Mouse (Mus musculus): ENCODE results near the gene Ccdc38.

Gene Ccdc38

GRCm38 (mm10) chr10:93608051-93608450, 67.6 kb downstream of the Ccdc38 start:
- in situ Hi-C loops (cut with MboI, MseI), result no loop called here

DNA sequence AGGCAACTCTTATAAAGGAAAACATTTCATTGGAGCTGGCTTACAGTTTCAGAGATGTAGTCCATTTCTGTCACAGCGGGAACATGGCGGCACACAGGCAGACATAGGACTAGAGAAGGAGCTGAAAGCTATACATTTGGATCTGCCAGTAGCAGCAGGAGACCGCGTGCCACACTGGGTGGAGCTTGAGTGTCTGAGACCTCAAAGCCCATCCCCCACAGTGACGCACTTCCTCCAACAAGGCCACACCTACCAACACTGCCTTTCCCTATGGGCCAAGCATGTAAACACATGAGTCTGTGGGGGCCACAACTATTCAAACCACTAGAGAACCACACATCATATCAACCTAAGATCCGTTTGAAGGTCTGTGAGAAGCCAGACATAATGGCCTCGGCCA, 68.8 kb downstream of the Ccdc38 start:
- in situ Hi-C loops (cut with MboI, MseI), result no loop called here

GRCm38 (mm10) chr10:93610896-93611295, 70.5 kb downstream of the Ccdc38 start:
- in situ Hi-C loops (cut with MboI, MseI), result no loop called here

GRCm38 (mm10) chr10:93611419-93612007, 71.1 kb downstream of the Ccdc38 start:
- in situ Hi-C loops (cut with MboI, MseI), result no loop called here

DNA sequence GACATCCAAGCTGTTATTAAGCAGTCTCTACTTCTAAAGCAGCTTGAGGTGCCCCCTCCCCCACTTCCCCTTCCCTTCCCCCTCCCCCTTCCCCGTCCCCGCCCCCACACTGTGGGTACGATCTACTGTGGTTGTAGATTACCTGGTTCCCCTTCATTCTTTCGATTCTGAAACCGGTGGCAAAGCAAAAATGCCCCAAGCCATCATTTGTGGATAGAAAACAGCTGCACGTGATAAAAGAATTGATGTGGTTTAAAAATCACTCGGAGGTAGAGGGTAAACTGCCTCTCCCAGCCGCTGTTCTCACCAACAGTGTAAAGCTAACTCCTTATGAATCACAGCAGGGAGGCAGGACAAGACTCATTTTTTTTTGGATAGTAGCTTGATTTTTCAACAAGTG, 74.4 kb downstream of the Ccdc38 start:
- in situ Hi-C loops (cut with MboI, MseI), result no loop called here

DNA sequence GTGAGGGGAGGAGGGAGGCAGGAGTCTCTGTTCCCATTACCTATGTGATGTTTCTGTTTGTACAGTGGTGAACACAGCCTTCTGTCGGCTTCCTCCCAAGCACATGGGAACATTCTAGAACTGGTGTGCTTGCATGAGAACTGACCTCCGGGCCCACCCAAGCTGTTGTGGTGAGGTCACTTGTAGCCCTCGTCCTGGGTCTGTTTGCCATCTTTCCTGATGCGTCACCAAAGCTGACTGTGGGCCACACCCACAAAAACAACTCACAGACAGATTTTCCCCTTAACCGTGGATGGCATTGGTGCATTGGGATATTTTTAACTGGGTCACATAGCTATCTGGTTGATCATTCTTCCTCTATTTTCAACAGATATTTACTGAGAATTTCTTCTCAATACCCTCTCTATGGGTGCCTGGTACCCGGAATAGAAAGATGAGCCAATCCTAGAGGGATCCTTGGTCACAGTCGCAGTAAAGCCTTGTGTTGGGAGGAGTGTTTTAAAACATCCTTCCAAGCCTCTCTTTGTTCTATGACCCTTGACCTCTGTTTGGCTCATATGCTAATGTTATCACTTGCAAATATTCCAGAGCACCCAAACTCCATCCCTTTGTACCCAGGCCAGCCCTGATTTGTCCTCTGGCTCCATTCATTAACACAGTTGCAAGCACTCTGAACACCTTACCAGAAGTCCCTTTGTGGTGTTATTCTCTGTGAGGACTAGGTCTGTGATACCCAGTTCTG, 80.2 kb downstream of the Ccdc38 start:
- in situ Hi-C loops (cut with MboI, MseI), result no loop called here

DNA sequence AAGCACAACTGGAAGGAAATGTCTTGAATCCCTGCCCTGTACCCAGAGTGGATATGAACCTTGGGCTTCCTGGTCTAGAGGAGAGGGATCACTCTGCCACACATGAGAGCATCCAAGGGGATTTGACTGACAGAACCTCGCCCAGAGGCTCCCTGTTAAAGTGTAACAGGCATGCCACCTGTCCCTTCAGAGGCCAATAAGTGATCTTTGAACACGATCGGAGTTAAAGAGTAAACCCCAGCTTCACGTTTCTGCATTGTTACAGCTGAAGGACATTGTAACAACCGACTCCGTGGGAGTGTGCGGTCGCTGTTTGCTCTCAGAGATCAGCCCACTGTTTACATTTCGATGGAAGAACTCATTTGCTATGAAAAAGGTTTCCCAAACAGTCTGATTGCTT, 83.3 kb downstream of the Ccdc38 start:
- in situ Hi-C loops (cut with MboI, MseI), result no loop called here

DNA sequence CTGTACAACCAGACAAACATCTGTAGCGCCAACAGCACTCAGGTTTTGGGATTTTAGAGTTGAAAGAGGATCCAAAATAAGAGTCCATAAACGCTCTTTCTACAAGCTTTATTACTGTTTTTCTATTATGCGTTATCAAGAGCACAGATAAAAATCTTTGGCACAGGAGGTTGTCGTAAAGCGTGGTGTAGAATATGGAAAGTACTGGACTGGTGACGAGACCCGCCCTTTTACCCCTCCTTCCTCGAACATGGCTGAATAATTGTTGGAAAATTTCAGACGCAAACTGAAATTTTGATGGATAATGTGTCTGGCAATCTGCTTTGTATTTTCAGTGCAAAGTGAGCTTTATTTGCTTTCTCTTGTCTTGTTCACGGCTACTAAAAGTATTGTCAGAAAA, 83.7 kb downstream of the Ccdc38 start:
- in situ Hi-C loops (cut with MboI, MseI), result no loop called here

DNA sequence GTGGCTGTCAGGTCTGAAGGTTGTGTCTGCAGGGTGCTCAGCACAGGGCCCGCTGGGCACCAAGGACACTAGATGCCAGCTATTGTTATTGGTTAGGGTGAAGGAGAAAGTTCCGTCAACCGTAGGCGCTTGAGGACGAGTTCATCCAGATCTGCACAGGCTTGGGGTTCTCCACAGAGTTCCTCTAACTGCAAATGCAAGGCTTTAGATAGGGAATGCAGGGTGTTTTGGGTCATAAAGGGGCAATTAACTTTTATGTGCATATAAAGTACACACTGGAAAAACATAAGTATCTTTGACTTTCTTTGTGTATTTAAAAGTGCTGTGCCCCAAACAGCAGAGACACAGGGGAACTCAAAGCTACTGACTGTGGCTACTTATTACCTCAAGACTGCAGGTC, 89.9 kb downstream of the Ccdc38 start:
- in situ Hi-C loops (cut with MboI, MseI), result no loop called here

GRCm38 (mm10) chr10:93632086-93632485, 91.7 kb downstream of the Ccdc38 start:
- in situ Hi-C loops (cut with MboI, MseI), result no loop called here

DNA sequence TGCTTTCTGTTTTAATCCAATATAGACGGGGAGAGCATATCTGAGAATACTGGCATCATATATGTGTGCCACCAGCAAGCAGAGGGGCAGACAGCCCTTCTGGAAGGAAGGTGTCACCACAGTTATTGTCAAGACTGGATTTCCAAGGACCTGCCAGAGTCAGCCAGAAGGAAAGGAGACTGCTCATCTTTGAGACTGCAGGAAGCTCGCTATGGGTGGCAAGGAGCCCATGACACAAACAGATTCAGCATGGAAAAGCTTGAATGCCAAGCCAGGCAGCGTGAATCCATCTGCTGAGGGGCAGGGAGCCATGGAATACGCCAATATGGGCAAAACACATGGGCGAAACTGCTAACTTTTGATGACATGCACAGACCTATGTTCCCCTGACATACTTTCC, 93.1 kb downstream of the Ccdc38 start:
- in situ Hi-C loops (cut with MboI, MseI), result no loop called here
